Mouse (Mus musculus) embryonic fibroblast, embryonic 13.5 days (primary cell): ENCODE measurements around the gene Gpalpp1.

Source experiments
- CTCF ChIP-seq: IDR thresholded peaks from 2 replicates; pipeline ENCODE4 v1.5.1; 2011; ENCODE audit warnings: mild to moderate bottlenecking, control low read depth, low read length, moderate library complexity, borderline replicate concordance; ENCODE audit not compliant: insufficient read depth
- POLR2A ChIP-seq: IDR thresholded peaks from 2 replicates; pipeline ENCODE4 v1.6.1; 2011; ENCODE audit warnings: low read depth, mild to moderate bottlenecking, control low read depth, low read length, moderate library complexity

- TF ChIP-seq CTCF = no peak
- TF ChIP-seq POLR2A = no peak
Observed at GRCm38 (mm10) chr14:76145248-76145647, 34.7 kb upstream of the Gpalpp1 start.
